Mouse (Mus musculus) heart, adult 2 months (tissue): ENCODE data around the gene Cyp2d10. TPM values are rescaled to one million over a fixed set of nuclear protein-coding genes. Genes with fewer than 3 reads are reported as not detected.

ENCODE experiments used
- DNase-seq, 2 experiments: peaks; one replicate each; pipeline ENCODE4 v3.0.0; 2021
- H3K27ac ChIP-seq: fragments of 200-600 bp; 2 replicates; pipeline ENCODE4 v1.8.1; 2022
- H3K27me3 ChIP-seq: fragments of 200-500 bp; 2 replicates; pipeline ENCODE4 v1.6.1; 2012; ENCODE audit warnings: mild to moderate bottlenecking, low read length, inconsistent platforms, mixed read lengths; ENCODE audit not compliant: control insufficient read depth, insufficient read depth
- H3K36me3 ChIP-seq: fragments of 200-500 bp; 2 replicates; pipeline ENCODE4 v1.6.1; 2012; ENCODE audit warnings: low read length, inconsistent platforms; ENCODE audit not compliant: control insufficient read depth, insufficient read depth
- H3K4me1 ChIP-seq: fragments of 200-500 bp; 2 replicates; pipeline ENCODE4 v1.6.1; 2011; ENCODE audit warnings: low read length; ENCODE audit not compliant: control insufficient read depth, insufficient read depth
- H3K4me3 ChIP-seq: fragments of 200-600 bp; 2 replicates; pipeline ENCODE4 v1.8.1; 2022
- H3K79me2 ChIP-seq: fragments of 200-500 bp; replicated peaks from 2 replicates; pipeline ENCODE4 v1.6.1; 2012; ENCODE audit warnings: mild to moderate bottlenecking, inconsistent platforms, low read length, moderate library complexity, mixed read lengths; ENCODE audit not compliant: control insufficient read depth, insufficient read depth
- H3K9ac ChIP-seq: fragments of 200-500 bp; 2 replicates; pipeline ENCODE4 v1.6.1; 2012; ENCODE audit warnings: low read depth, mild to moderate bottlenecking, control low read depth, inconsistent platforms, low read length, mixed read lengths
- CTCF ChIP-seq: fragments of 200-600 bp; IDR thresholded peaks from 2 replicates; pipeline ENCODE4 v1.8.1; 2022; ENCODE audit warnings: antibody characterized with exemption, mild to moderate bottlenecking, moderate library complexity
- EP300 ChIP-seq: fragments of 200-500 bp; IDR thresholded peaks from 2 replicates; pipeline ENCODE4 v1.6.1; 2011; ENCODE audit warnings: low read depth, low read length, control low read depth; ENCODE audit not compliant: insufficient read depth
- POLR2A ChIP-seq: fragments of 200-500 bp; IDR thresholded peaks from 2 replicates; pipeline ENCODE4 v1.6.1; 2011; ENCODE audit warnings: mild to moderate bottlenecking, low read depth, low read length, control low read depth; ENCODE audit not compliant: insufficient read depth
- WGBS: fragments of 180-500 bp; shearing (Covaris S2); methylation state at CpG from one replicate; pipeline ENCODE4 v1.1.7; 2018; 5-methylcytosine and 5-hydroxymethylcytosine counted together
- intact Hi-C: fragments of 180-260 bp; cut with DNase I; formaldehyde crosslinking; loops from one replicate; pipeline ENCODE4 v1.15.1; 2025
- polyA plus RNA-seq: library from polyadenylated mRNA; depleted of rRNA; stranded (reverse); fragments of >200 nt; gene quantifications from 2 replicates; pipeline ENCODE4 v1.2.3, GENCODE M21; 2012
- total RNA-seq, 2 experiments: library from RNA; stranded (reverse); gene quantifications; 2 replicates each; pipeline ENCODE4 v1.2.3; 2021

The Cyp2d10 gene
- total and polyA plus RNA-seq, 3 experiments, result 0.08 to 0.34 (median 0.26) TPM

DNA sequence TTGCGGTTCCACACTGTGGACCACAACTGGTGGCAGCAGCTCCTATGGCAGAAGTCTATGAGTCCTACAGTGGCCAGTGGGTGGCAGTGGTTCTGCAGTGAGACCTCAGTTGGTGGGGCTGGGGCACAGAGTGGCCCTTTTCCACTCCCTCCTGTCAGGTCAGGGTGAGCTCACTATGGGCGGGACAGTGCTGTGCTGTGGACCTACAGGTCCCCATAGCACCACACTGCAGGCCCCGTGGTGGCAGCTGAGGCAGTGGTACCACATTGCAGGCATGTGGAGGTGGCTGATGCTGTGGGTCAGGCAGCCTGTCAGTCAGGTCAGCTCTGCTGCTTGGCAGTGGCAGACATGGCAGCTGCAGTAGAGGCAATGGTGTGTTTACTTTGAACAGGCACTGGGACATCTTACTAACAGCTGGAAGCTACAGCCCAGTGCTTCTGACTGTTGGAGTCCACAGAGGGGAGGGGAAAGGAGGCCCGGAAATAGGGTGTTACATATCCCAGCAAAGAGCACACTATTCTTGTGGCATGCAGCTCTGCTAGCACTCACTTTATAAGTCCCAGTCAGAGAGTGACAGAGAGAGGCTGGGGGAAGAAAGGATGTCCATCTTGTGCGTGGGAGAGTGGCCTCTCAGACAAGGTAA is 31.1 kb upstream of the Cyp2d10 start:
- Histone ChIP-seq H3K27ac (no peak overlapping the region), H3K79me2 (no peaks in the 10 kb centered on the region), H3K27me3 (no peaks in the 10 kb centered on the region), H3K9ac (no peak overlapping the region), H3K4me1 (no peaks in the 10 kb centered on the region), H3K36me3 (no peaks in the 10 kb centered on the region), H3K4me3 (no peak overlapping the region)
- no peak for TF ChIP-seq EP300
- no peak for TF ChIP-seq POLR2A
- TF ChIP-seq CTCF, result no peak
- intact Hi-C loops, result no loop called here
- DNase-seq, result no peak
- WGBS, result 50% methylated on average over 5 of the region's 5 CpGs

- Histone ChIP-seq H3K27ac (no peak overlapping the region), H3K79me2 (no peaks in the 10 kb centered on the region), H3K36me3 (no peaks in the 10 kb centered on the region), H3K27me3 (no peaks in the 10 kb centered on the region), H3K4me1 (no peaks in the 10 kb centered on the region), H3K4me3 (no peak overlapping the region), H3K9ac (no peak overlapping the region)
- no peak for TF ChIP-seq POLR2A
- TF ChIP-seq CTCF, result no peak
- TF ChIP-seq EP300, result no peak
- WGBS, result 74% methylated on average over 2 of the region's 2 CpGs
- intact Hi-C loops, result no loop called here
- no peak for DNase-seq
Measured at GRCm38 (mm10) chr15:82435606-82436005, 28.6 kb upstream of the Cyp2d10 start.

DNA sequence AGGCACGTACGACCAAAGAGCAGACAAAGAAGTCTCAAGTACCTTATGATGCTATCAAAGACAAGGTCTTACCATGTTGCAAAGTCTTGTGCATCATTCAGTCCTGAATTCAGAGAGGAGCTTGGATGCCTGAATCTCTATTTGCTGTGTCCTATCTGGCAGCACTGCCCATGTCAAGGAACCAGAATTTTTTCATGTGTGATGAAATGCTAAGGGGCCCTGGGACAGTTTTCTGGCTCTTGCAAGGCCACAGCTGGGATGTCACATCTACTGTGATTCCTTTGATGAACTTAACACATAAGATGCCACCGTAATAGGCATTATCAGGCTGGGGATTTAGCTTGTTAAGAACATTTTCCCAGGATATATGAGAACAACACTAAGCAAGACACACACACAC is 28.0 kb upstream of the Cyp2d10 start:
- intact Hi-C loops, result no loop called here
- Histone ChIP-seq H3K4me3 (no peak overlapping the region), H3K27me3 (no peaks in the 10 kb centered on the region), H3K4me1 (no peaks in the 10 kb centered on the region), H3K36me3 (no peaks in the 10 kb centered on the region), H3K79me2 (no peaks in the 10 kb centered on the region), H3K27ac (no peak overlapping the region), H3K9ac (no peak overlapping the region)
- no peak for TF ChIP-seq CTCF
- TF ChIP-seq EP300, result no peak
- no peak for TF ChIP-seq POLR2A
- DNase-seq, result no peak
- 55% methylated on average over 3 of the region's 3 CpGs for WGBS

DNA sequence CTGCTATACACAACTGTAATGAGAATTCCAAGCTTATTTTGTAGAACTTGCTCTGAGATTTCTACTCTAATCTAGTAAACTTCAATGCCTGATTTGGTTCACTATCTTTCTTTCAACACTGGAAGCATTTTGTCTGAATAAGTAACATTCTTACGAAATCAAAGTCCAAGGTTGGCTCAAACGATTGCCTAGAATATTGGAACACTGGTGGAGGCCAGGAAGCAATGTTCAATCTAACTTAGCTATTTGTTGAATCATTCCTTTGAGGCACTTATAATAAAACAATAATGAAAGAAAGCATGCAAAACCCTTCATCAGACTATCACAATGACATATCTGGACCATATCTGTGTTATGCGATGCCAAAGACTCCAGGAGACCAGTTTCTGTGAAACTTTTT is 27.5 kb upstream of the Cyp2d10 start:
- intact Hi-C loops, result no loop called here
- TF ChIP-seq CTCF, result no peak
- TF ChIP-seq POLR2A, result no peak
- TF ChIP-seq EP300, result no peak
- WGBS, result 75% methylated on average over 3 of the region's 3 CpGs
- no peaks in the 10 kb centered on the region for H3K27me3 ChIP-seq
- H3K4me1 ChIP-seq, result no peaks in the 10 kb centered on the region
- H3K36me3 ChIP-seq, result no peaks in the 10 kb centered on the region
- DNase-seq, result no peak
- no peak overlapping the region for H3K4me3 ChIP-seq
- H3K79me2 ChIP-seq, result no peaks in the 10 kb centered on the region
- no peak overlapping the region for H3K27ac ChIP-seq
- no peak overlapping the region for H3K9ac ChIP-seq

DNA sequence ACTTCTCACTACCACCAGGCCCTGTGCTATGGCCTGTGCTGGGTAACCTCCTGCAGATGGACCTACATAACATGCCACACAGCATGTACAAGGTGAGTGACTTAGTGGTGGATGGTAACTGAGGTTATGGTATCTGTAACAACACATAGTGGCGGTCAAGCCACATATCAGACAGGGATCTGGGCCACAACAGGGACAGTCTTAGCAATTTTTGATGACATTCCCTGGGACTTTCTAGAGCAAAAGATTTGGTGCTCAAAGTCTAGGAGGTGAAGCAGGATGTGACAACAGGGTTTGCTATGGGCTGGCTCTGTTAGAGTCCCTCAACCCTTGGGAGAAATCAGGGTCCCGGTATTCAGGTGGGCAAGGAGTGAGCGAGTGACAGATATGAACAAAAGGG is 26.6 kb upstream of the Cyp2d10 start:
- no peak for DNase-seq
- TF ChIP-seq POLR2A (no peak), CTCF (no peak), EP300 (no peak)
- H3K36me3 ChIP-seq, result no peaks in the 10 kb centered on the region
- H3K27ac ChIP-seq, result no peak overlapping the region
- no peak overlapping the region for H3K4me3 ChIP-seq
- H3K9ac ChIP-seq, result no peak overlapping the region
- intact Hi-C loops, result no loop called here
- no peaks in the 10 kb centered on the region for H3K79me2 ChIP-seq
- 88% methylated on average over 3 of the region's 3 CpGs for WGBS
- no peaks in the 10 kb centered on the region for H3K4me1 ChIP-seq
- H3K27me3 ChIP-seq, result no peaks in the 10 kb centered on the region

DNA sequence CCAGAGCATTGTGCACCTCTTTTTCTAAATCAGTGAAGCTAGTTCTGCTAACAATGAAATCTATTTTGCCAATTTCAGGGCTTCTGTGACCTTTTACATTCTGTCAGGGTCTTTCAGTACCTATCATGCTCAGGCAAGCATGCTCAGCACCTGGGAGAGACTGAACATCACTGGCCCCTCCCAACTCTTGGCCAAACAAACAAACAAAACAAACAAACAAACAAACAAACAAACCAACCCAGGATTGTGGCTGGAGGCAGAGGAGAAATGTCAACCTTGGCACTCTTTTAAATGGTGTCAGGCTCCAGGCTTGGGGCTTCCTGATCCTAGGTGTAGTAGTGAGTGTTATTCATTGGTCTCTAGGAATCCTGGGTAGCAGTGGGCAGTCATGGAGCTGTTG is 26.1 kb upstream of the Cyp2d10 start, which contains the start of gene Cyp2d9:
Cyp2d9 (plus strand) TSS at position 301 of the 400 bp plus-strand sequence.
- no peaks in the 10 kb centered on the region for H3K4me1 ChIP-seq
- H3K27me3 ChIP-seq, result no peaks in the 10 kb centered on the region
- no peaks in the 10 kb centered on the region for H3K36me3 ChIP-seq
- H3K79me2 ChIP-seq, result no peaks in the 10 kb centered on the region
- H3K4me3 ChIP-seq, result no peak within 1 kb of the TSS
- no peak within 1 kb of the TSS for H3K9ac ChIP-seq
- intact Hi-C loops, result no loop called here
- no peak within 1 kb of the TSS for H3K27ac ChIP-seq
- no peak for DNase-seq
- no peak for TF ChIP-seq POLR2A
- TF ChIP-seq CTCF, result no peak
- no peak for TF ChIP-seq EP300
